Mouse (Mus musculus) liver, embryonic 14 days (tissue): ENCODE results near the gene Krt73. TPM values are rescaled to one million over a fixed set of nuclear protein-coding genes. Genes with fewer than 3 reads are reported as not detected.

ENCODE experiments used
- polyA plus RNA-seq: library from polyadenylated mRNA; depleted of rRNA; stranded (reverse); fragments of >200 nt; gene quantifications from 2 replicates; pipeline ENCODE4 v1.2.3, GENCODE M21; 2012; rRNA removed

Krt73 gene
- polyA plus RNA-seq = not detected in 2 replicates

DNA sequence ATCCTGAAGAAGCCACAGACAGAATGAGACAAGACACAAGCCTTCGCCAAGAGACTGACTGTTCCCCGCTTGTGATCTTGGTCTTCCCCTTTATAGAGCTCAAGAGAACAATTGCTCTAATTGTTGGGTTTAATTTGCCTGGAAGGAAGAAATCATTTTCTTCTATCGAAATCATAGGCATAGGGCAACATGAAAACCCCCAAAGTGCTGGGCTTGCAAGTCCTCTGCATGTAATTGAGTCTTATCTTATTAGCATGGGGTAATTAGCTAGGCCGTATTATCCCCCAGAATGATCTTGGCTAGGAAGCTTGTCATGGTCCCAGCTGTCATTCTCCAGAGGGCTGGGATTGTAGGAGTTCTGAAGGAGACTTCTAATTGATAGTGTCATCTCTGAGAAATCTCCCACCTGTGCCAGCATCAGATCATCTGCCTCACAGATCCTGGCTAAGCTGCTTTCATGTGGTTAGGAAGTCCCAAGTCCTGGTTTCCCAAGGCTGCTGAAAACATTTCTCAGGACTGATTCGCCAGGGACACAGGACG, at the start of gene Krt73:
Krt73 (minus strand) TSS at position 51 of the 540 bp plus-strand sequence.

DNA sequence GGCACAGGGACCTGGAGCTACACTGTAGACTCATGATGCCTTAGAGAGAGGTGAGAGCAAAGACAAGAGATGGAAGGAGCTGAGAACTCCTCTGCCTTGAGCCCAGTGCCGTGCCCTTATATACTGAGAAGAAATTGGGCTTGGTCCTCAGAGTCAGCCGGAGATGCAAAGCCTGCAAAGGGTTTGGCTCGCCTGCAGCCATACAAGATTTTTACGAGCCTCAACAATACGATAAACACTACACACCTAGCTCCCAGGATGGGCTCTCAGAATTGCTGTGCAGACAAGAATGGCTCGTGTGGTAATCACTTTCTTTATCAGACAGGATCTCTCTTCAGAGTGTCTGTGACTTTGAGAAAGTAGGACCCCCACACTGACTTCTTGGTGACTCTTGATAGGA, 48.5 kb upstream of the Krt73 start, which contains the start of gene Krt1:
Krt1 (minus strand) TSS at position 101 of the 400 bp plus-strand sequence.

DNA sequence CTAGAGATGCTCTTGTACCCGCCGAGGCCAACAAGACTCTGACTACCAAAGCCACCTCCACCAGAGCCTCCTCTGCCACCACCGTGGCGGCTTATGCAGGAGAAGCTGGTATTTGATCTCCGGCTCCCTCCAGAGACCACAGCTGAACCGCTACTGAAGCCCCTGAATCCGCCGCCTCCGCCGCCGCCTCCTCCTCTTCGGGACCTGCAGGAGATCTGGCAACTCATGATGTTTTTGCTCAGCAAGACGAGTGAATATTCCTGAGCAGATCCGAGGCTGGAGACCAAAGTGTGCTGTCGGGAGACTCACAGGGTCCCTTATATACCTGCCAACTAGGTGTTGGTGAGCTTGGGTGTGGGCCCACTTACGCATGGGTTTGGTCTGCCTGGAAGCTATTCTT, 15.7 kb upstream of the Krt73 start, which contains the start of gene Krt2:
Krt2 (minus strand) TSS at position 295 of the 400 bp plus-strand sequence.

DNA sequence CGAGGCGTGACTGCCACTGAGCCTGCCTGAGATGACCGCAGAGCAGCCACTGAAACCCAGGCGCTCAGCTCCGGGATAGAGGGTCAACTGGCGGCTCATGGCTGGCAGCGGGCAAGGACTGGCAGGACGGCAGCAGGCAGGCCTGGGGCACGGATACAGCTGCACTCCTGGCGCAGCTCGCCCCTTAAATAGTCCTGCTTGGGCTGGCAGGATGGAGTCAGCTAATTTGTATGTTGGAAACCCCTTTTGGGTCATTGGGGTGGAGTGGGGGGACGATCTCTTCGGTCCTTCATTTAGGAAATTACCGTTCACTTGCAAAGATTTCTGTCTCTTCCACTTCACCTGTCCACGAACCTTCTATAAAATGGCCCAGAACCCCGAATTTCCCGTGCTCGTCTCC, 15.8 kb downstream of the Krt73 start, which contains the start of gene Krt72:
Krt72 (minus strand) TSS at position 101 of the 400 bp plus-strand sequence.

Other genes starting within 250 kb of the Krt73 start
- not detected in 2 replicates for gene Krt90, start 239.4 kb downstream of the Krt73 start, polyA plus RNA-seq
- not detected in 2 replicates for gene Krt75, start 228.4 kb downstream of the Krt73 start, polyA plus RNA-seq
- gene Gm5414, start 174.2 kb downstream of the Krt73 start, polyA plus RNA-seq = not detected in 2 replicates
- gene Gm5478, start 155.0 kb downstream of the Krt73 start, polyA plus RNA-seq = not detected in 2 replicates
- gene Krt6b, start 122.1 kb downstream of the Krt73 start, polyA plus RNA-seq = not detected in 2 replicates
- gene Krt6a, start 108.0 kb downstream of the Krt73 start, polyA plus RNA-seq = 0.01 TPM in 1 of 2 replicates, not detected in the other
- gene Krt5, start 89.4 kb downstream of the Krt73 start, polyA plus RNA-seq = 0.13 and 2.5 TPM in 2 replicates
- not detected in 2 replicates for gene Krt71, start 59.2 kb downstream of the Krt73 start, polyA plus RNA-seq
- gene Krt72, start 15.9 kb downstream of the Krt73 start, polyA plus RNA-seq = not detected in 2 replicates
- not detected in 2 replicates for gene Krt2, start 15.8 kb upstream of the Krt73 start, polyA plus RNA-seq
- gene Krt1, start 48.4 kb upstream of the Krt73 start, polyA plus RNA-seq = 0.01 and 0.10 TPM in 2 replicates
- 0.02 TPM in 1 of 2 replicates, not detected in the other for gene Krt77, start 67.4 kb upstream of the Krt73 start, polyA plus RNA-seq
- not detected in 2 replicates for gene Krt76, start 90.6 kb upstream of the Krt73 start, polyA plus RNA-seq
- 0.06 and 0.18 TPM in 2 replicates for gene Krt4, start 122.4 kb upstream of the Krt73 start, polyA plus RNA-seq
- not detected in 2 replicates for gene Krt79, start 138.0 kb upstream of the Krt73 start, polyA plus RNA-seq
- 0.01 TPM in 1 of 2 replicates, not detected in the other for gene Krt78, start 151.9 kb upstream of the Krt73 start, polyA plus RNA-seq
- gene Krt8, start 202.1 kb upstream of the Krt73 start, polyA plus RNA-seq = 40.2 and 40.3 TPM in 2 replicates
- gene Krt18, start 225.8 kb upstream of the Krt73 start, polyA plus RNA-seq = 28.2 and 34.2 TPM in 2 replicates